Mouse (Mus musculus): Measurements from ENCODE around the gene Osbpl9.

DNA sequence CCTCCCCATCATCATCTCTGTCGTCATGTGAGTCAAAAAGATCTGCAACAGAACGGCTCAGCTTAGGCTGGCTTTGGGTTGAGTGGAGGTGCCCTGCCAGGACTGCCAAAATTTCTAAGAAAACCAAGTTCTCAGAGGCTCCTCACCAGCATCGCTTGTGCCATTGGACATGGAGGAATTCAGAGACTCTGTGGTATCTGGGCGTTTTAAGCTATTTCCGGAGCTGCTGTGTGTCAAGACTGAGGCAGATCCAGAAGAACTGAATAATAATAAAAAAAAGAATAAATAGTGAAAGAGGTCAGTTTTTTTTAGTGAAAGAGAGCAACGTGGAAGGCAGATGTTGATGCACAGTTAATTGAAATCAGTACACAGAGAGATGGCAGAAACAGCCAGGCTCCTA, 129.2 kb downstream of the Osbpl9 start:
- no peak for TF ChIP-seq CTCF (IDR thresholded peaks at IDR 0.05; ENCODE audit: low read depth, low read length)
- no peak for TF ChIP-seq POLR2A (IDR thresholded peaks at IDR 0.05; ENCODE audit: borderline replicate concordance, low read depth, low read length)

Measured in bone marrow macrophage, adult 2 months (primary cell).